ENCODE assay signal across 10 mouse cellular contexts in genomic region chr10:80419419-80419818, GRCm38 (mm10). TPM values are rescaled to one million over a fixed set of nuclear protein-coding genes. Genes with fewer than 3 reads are reported as not detected.
DNase-seq lines count a peak whose midpoint lies in the region; ATAC-seq and TF ChIP-seq lines count a peak whose summit lies in the region.
"Had no signal": no experiment of that assay in that cellular context is flagged by ENCODE, and none has a peak within 500 bp of the region (broad histone marks: within the 10 kb centered on the region; RNA-seq: fewer than 3 reads in every experiment).

No protein-coding gene starts in this region.

- no peak for TF ChIP-seq POLR2A in MEL (IDR thresholded peaks at IDR 0.05; ENCODE audit: control insufficient read depth in 1 of 2, insufficient read depth in 1 of 2, low read depth in 1 of 2, low read length in 2 of 2, poor library complexity in 1 of 2)
- TF ChIP-seq POLR2A in cerebellum, adult 2 months (IDR thresholded peaks at IDR 0.05; ENCODE audit: borderline replicate concordance, insufficient read depth, low read length) = no peak

- TF ChIP-seq EP300 in MEL (IDR thresholded peaks at IDR 0.05; ENCODE audit: low read depth in 1 of 2, low read length in 2 of 2) = no peak

- H3K4me3 ChIP-seq in hindbrain, embryonic 13.5 days = no peak overlapping the region
- no peak overlapping the region for H3K4me3 ChIP-seq in hindbrain, embryonic 11.5 days (ENCODE audit: low read depth, low read length)
- no peak overlapping the region for H3K4me3 ChIP-seq in MEL (ENCODE audit: control insufficient read depth in 1 of 2, insufficient read depth in 1 of 2, low read depth in 2 of 2, low read length in 2 of 2)
- H3K4me3 ChIP-seq in cerebellum, adult 2 months (replicated peaks; ENCODE audit: insufficient read depth, low read depth, low read length) = no peak overlapping the region
- H3K4me3 ChIP-seq in hindbrain, postnatal 0 days (ENCODE audit: low read length) = no peak overlapping the region

- peaks cover 70% of the 10 kb centered on the region for H3K4me1 ChIP-seq in hindbrain, embryonic 13.5 days (replicated peaks)
- H3K4me1 ChIP-seq in hindbrain, embryonic 11.5 days (replicated peaks; ENCODE audit: control insufficient read depth, insufficient read depth, low read length) = no peaks in the 10 kb centered on the region
- peaks cover 23 to 56% of the 10 kb centered on the region in 2 experiments for H3K4me1 ChIP-seq in MEL (ENCODE audit: control insufficient read depth in 1 of 2, insufficient read depth in 2 of 2, low read length in 2 of 2)
- H3K4me1 ChIP-seq in cerebellum, adult 2 months (ENCODE audit: control insufficient read depth, insufficient read depth, low read length) = peaks cover 55% of the 10 kb centered on the region
- H3K4me1 ChIP-seq in hindbrain, postnatal 0 days (ENCODE audit: insufficient read depth, low read length) = 0 out of 2 replicates have a peak, but pooled peaks cover 10% of the 10 kb centered on the region

- peaks cover 4% of the 10 kb centered on the region for H3K79me2 ChIP-seq in MEL (ENCODE audit: control insufficient read depth, insufficient read depth, low read length, poor library complexity)

- 0 out of 2 replicates have a peak, but pooled peaks have one; percentile 7 for ATAC-seq in hindbrain, embryonic 13.5 days (ENCODE audit: low FRiP score)
- no peak for ATAC-seq in hindbrain, embryonic 11.5 days (ENCODE audit: low FRiP score)
- no peak for ATAC-seq in hindbrain, postnatal 0 days

- no peaks in the 10 kb centered on the region for H3K9me3 ChIP-seq in hindbrain, embryonic 13.5 days
- H3K9me3 ChIP-seq in hindbrain, embryonic 11.5 days (ENCODE audit: control insufficient read depth, low read length) = no peaks in the 10 kb centered on the region
- no peaks in the 10 kb centered on the region for H3K9me3 ChIP-seq in MEL (replicated peaks; ENCODE audit: insufficient read depth, low read length)
- H3K9me3 ChIP-seq in hindbrain, postnatal 0 days (ENCODE audit: low read length) = no peaks in the 10 kb centered on the region

- WGBS in hindbrain, embryonic 13.5 days = 66% methylated on average over 8 of the region's 8 CpGs
- 92% methylated on average over 7 of the region's 8 CpGs for WGBS in hindbrain, embryonic 11.5 days
- 7% methylated on average over 8 of the region's 8 CpGs for WGBS in cerebellum, adult 2 months
- 39% methylated on average over 8 of the region's 8 CpGs for WGBS in hindbrain, postnatal 0 days

- H3K9ac ChIP-seq in hindbrain, embryonic 13.5 days = peak overlapping the region; percentile 43; the same call in 1 of the 2 replicates
- no peak overlapping the region for H3K9ac ChIP-seq in hindbrain, embryonic 11.5 days (ENCODE audit: low read depth, low read length)
- no peak overlapping the region for H3K9ac ChIP-seq in MEL (ENCODE audit: control insufficient read depth, low read depth, low read length, poor library complexity, severe bottlenecking)
- no peak overlapping the region for H3K9ac ChIP-seq in hindbrain, postnatal 0 days (replicated peaks; ENCODE audit: low read length)

- H3K36me3 ChIP-seq in hindbrain, embryonic 13.5 days = peaks cover 81% of the 10 kb centered on the region
- peaks cover 48% of the 10 kb centered on the region for H3K36me3 ChIP-seq in hindbrain, embryonic 11.5 days (ENCODE audit: control insufficient read depth, insufficient read depth, low read length)
- H3K36me3 ChIP-seq in MEL (ENCODE audit: control insufficient read depth in 1 of 2, insufficient read depth in 2 of 2, low read length in 2 of 2) = peaks cover 8 to 43% of the 10 kb centered on the region in 2 experiments; a peak in 3 of 4 replicates
- H3K36me3 ChIP-seq in hindbrain, postnatal 0 days (ENCODE audit: insufficient read depth, low read length) = peaks cover 55% of the 10 kb centered on the region

- H3K4me2 ChIP-seq in hindbrain, embryonic 13.5 days = no peak overlapping the region
- H3K4me2 ChIP-seq in hindbrain, embryonic 11.5 days (replicated peaks; ENCODE audit: low read depth, low read length) = no peak overlapping the region
- H3K4me2 ChIP-seq in hindbrain, postnatal 0 days (ENCODE audit: low read depth, low read length) = no peak overlapping the region
- H3K4me2 ChIP-seq: lung, embryonic 14.5 days had no signal

- no peak for TF ChIP-seq CTCF in MEL (IDR thresholded peaks at IDR 0.05 in 2 of 3, conservative IDR thresholded peaks at IDR 0.05 in 1 of 3; ENCODE audit: control insufficient read depth in 1 of 3, insufficient read depth in 1 of 3, low read depth in 2 of 3, low read length in 3 of 3, poor library complexity in 1 of 3, severe bottlenecking in 1 of 3)
- TF ChIP-seq CTCF in cerebellum, adult 2 months (IDR thresholded peaks at IDR 0.05; ENCODE audit: borderline replicate concordance, insufficient read depth, low read depth, low read length) = no peak
- TF ChIP-seq CTCF in hindbrain, postnatal 0 days (IDR thresholded peaks at IDR 0.05; ENCODE audit: low read depth) = no peak

- H3K27ac ChIP-seq in hindbrain, embryonic 13.5 days = peak overlapping the region; percentile 79
- no peak overlapping the region for H3K27ac ChIP-seq in hindbrain, embryonic 11.5 days (ENCODE audit: low read depth, low read length)
- H3K27ac ChIP-seq in MEL (ENCODE audit: control insufficient read depth, low read depth, low read length) = no peak overlapping the region
- H3K27ac ChIP-seq in cerebellum, adult 2 months (ENCODE audit: insufficient read depth, low read length) = peak overlapping the region; percentile 8
- peak overlapping the region; percentile 49; the same call in 1 of the 2 replicates for H3K27ac ChIP-seq in hindbrain, postnatal 0 days

- TF ChIP-seq RAD21 in MEL (IDR thresholded peaks at IDR 0.05; ENCODE audit: low read depth, low read length) = no peak

- no peak for DNase-seq in hindbrain, embryonic 11.5 days (ENCODE audit: low spot score)
- peak; percentile 38 for DNase-seq in MEL (ENCODE audit: low read depth, low spot score)
- DNase-seq in cerebellum, adult 2 months = peak; percentile 56 to 59
- peak; percentile 38 for DNase-seq in hindbrain, postnatal 0 days (ENCODE audit: low spot score)
- no peak for DNase-seq in layer of hippocampus, postnatal 25 days (ENCODE audit: extremely low spot score in 1 of 2, low spot score in 1 of 2)
- DNase-seq in T-cell, adult 2 months (ENCODE audit: low spot score) = no peak
- DNase-seq in embryo, embryonic 11 days = no peak
- DNase-seq: heart, postnatal 14 days; lung, embryonic 14.5 days had no signal

- H3K27me3 ChIP-seq in hindbrain, embryonic 13.5 days = no peaks in the 10 kb centered on the region
- no peaks in the 10 kb centered on the region for H3K27me3 ChIP-seq in hindbrain, embryonic 11.5 days (ENCODE audit: control insufficient read depth, insufficient read depth, low read length)
- no peaks in the 10 kb centered on the region for H3K27me3 ChIP-seq in MEL (ENCODE audit: control insufficient read depth in 1 of 2, insufficient read depth in 2 of 2, low read length in 2 of 2)
- H3K27me3 ChIP-seq in cerebellum, adult 2 months (ENCODE audit: control insufficient read depth, insufficient read depth, low read length) = no peaks in the 10 kb centered on the region
- no peaks in the 10 kb centered on the region for H3K27me3 ChIP-seq in hindbrain, postnatal 0 days (ENCODE audit: insufficient read depth, low read length)

RNA-seq across cellular contexts. Expression of gene Uqcr11, which starts 12.8 kb away (rescaled TPM):
- 575 and 577 TPM in 2 replicates for polyA plus RNA-seq in hindbrain, embryonic 13.5 days (2015; fragmentation: Nextera tagmentation; extraction: Ambion mirVana)
- 466 and 480 TPM in 2 replicates for polyA plus RNA-seq in hindbrain, embryonic 11.5 days (2014; fragmentation: Nextera tagmentation; extraction: Ambion mirVana)
- total RNA-seq in MEL (2012; rRNA removed) = 879 and 935 TPM in 2 replicates
- 100 to 1,000 TPM in 1 of 2 experiments, not detected in 1; 481 TPM for polyA plus RNA-seq in MEL (2012; ENCODE audit: insufficient read depth in 1 of 2, insufficient read length in 2 of 2, low read depth in 1 of 2, low replicate concordance in 2 of 2, missing spikeins in 1 of 2)
- polyA plus RNA-seq in cerebellum, adult 2 months (2012; rRNA removed) = 1,410 and 1,545 TPM in 2 replicates
- 369 and 391 TPM in 2 replicates for total RNA-seq in hindbrain, postnatal 0 days (2014; rRNA removed)
- polyA plus RNA-seq in hindbrain, postnatal 0 days (2015; fragmentation: Nextera tagmentation; extraction: Ambion mirVana) = 897 and 981 TPM in 2 replicates
- total RNA-seq in layer of hippocampus, postnatal 25 days (2021) = 100 to 1,000 TPM; 520 to 551 TPM

RNA-seq across cellular contexts. Expression of gene Tcf3, which starts 14.0 kb away (rescaled TPM):
- polyA plus RNA-seq in hindbrain, embryonic 13.5 days (2015; fragmentation: Nextera tagmentation; extraction: Ambion mirVana) = 60.9 and 62.5 TPM in 2 replicates
- polyA plus RNA-seq in hindbrain, embryonic 11.5 days (2014; fragmentation: Nextera tagmentation; extraction: Ambion mirVana) = 110 and 130 TPM in 2 replicates
- 113 and 125 TPM in 2 replicates for total RNA-seq in MEL (2012; rRNA removed)
- 100 to 1,000 TPM in 1 of 2 experiments, not detected in 1; 258 TPM for polyA plus RNA-seq in MEL (2012; ENCODE audit: insufficient read depth in 1 of 2, insufficient read length in 2 of 2, low read depth in 1 of 2, low replicate concordance in 2 of 2, missing spikeins in 1 of 2)
- 34.2 and 38.8 TPM in 2 replicates for polyA plus RNA-seq in cerebellum, adult 2 months (2012; rRNA removed)
- total RNA-seq in hindbrain, postnatal 0 days (2014; rRNA removed) = 132 TPM in 2 replicates
- 36.2 and 36.4 TPM in 2 replicates for polyA plus RNA-seq in hindbrain, postnatal 0 days (2015; fragmentation: Nextera tagmentation; extraction: Ambion mirVana)
- 10 to 100 TPM; 26.9 to 32.1 TPM for total RNA-seq in layer of hippocampus, postnatal 25 days (2021)

RNA-seq across cellular contexts. Expression of gene Mbd3, which starts 20.1 kb away (rescaled TPM):
- polyA plus RNA-seq in hindbrain, embryonic 13.5 days (2015; fragmentation: Nextera tagmentation; extraction: Ambion mirVana) = 230 TPM in 2 replicates
- polyA plus RNA-seq in hindbrain, embryonic 11.5 days (2014; fragmentation: Nextera tagmentation; extraction: Ambion mirVana) = 227 and 240 TPM in 2 replicates
- total RNA-seq in MEL (2012; rRNA removed) = 81.4 and 86.9 TPM in 2 replicates
- 100 to 1,000 TPM in 1 of 2 experiments, not detected in 1; 289 TPM for polyA plus RNA-seq in MEL (2012; ENCODE audit: insufficient read depth in 1 of 2, insufficient read length in 2 of 2, low read depth in 1 of 2, low replicate concordance in 2 of 2, missing spikeins in 1 of 2)
- 193 and 199 TPM in 2 replicates for polyA plus RNA-seq in cerebellum, adult 2 months (2012; rRNA removed)
- 48.2 and 50.4 TPM in 2 replicates for total RNA-seq in hindbrain, postnatal 0 days (2014; rRNA removed)
- 166 and 175 TPM in 2 replicates for polyA plus RNA-seq in hindbrain, postnatal 0 days (2015; fragmentation: Nextera tagmentation; extraction: Ambion mirVana)
- total RNA-seq in layer of hippocampus, postnatal 25 days (2021) = 100 to 1,000 TPM; 138 to 159 TPM

RNA-seq across cellular contexts. Expression of gene Mex3d, which starts 32.0 kb away (rescaled TPM):
- polyA plus RNA-seq in hindbrain, embryonic 13.5 days (2015; fragmentation: Nextera tagmentation; extraction: Ambion mirVana) = 14.8 and 16.5 TPM in 2 replicates
- 13.4 and 14.7 TPM in 2 replicates for polyA plus RNA-seq in hindbrain, embryonic 11.5 days (2014; fragmentation: Nextera tagmentation; extraction: Ambion mirVana)
- 14.1 and 15.6 TPM in 2 replicates for total RNA-seq in MEL (2012; rRNA removed)
- polyA plus RNA-seq in MEL (2012; ENCODE audit: insufficient read depth in 1 of 2, insufficient read length in 2 of 2, low read depth in 1 of 2, low replicate concordance in 2 of 2, missing spikeins in 1 of 2) = 10 to 100 TPM in 1 of 2 experiments, not detected in 1; 18.8 TPM
- 16.1 and 16.2 TPM in 2 replicates for polyA plus RNA-seq in cerebellum, adult 2 months (2012; rRNA removed)
- total RNA-seq in hindbrain, postnatal 0 days (2014; rRNA removed) = 129 and 145 TPM in 2 replicates
- 11.6 and 14.2 TPM in 2 replicates for polyA plus RNA-seq in hindbrain, postnatal 0 days (2015; fragmentation: Nextera tagmentation; extraction: Ambion mirVana)
- 10 to 100 TPM; 18.9 to 19.3 TPM for total RNA-seq in layer of hippocampus, postnatal 25 days (2021)

Comparison
In these comparisons a context has a peak if more than half of its experiments do, and no peak if none do; other contexts are left out.
1. H3K27ac ChIP-seq: peak in hindbrain, embryonic 13.5 days (single experiment), cerebellum, adult 2 months (single experiment) and hindbrain, postnatal 0 days (single experiment); none in hindbrain, embryonic 11.5 days (single experiment) and MEL (single experiment).
2. DNase-seq: peak in MEL (single experiment), cerebellum, adult 2 months (2 of 2) and hindbrain, postnatal 0 days (single experiment); none in hindbrain, embryonic 11.5 days (single experiment), layer of hippocampus, postnatal 25 days (0 of 2), T-cell, adult 2 months (single experiment) and embryo, embryonic 11 days (single experiment).